Mouse (Mus musculus) liver, embryonic 11.5 days (tissue): Measurements from ENCODE around the gene Ipcef1. TPM values are rescaled to one million over a fixed set of nuclear protein-coding genes. Genes with fewer than 3 reads are reported as not detected.

Source experiments
- ATAC-seq: fragments of 200-750 bp; cut with Nextera tagmentation; replicated peaks from 2 replicates; pipeline ENCODE4 v1.8.0; 2017; ENCODE audit warnings: moderate number of reproducible peaks, mild to moderate bottlenecking, moderate TSS enrichment, moderate library complexity; ENCODE audit not compliant: low FRiP score
- DNase-seq: peaks from one replicate; pipeline ENCODE4 v3.0.0-alpha.2; 2017; ENCODE audit warnings: low spot score
- H3K27ac ChIP-seq: fragments of 300-500 bp; sonication (generic); 2 replicates; pipeline ENCODE4 v1.5.1; 2014; ENCODE audit warnings: mild to moderate bottlenecking, low read depth, low read length, control low read depth
- H3K27me3 ChIP-seq: fragments of 300-500 bp; sonication (generic); replicated peaks from 2 replicates; pipeline ENCODE4 v1.6.1; 2014; ENCODE audit warnings: low read length, mixed read lengths; ENCODE audit not compliant: control insufficient read depth, insufficient read depth
- H3K36me3 ChIP-seq: fragments of 300-500 bp; sonication (generic); 2 replicates; pipeline ENCODE4 v1.6.1; 2014; ENCODE audit warnings: mild to moderate bottlenecking, low read length, moderate library complexity, mixed read lengths; ENCODE audit not compliant: control insufficient read depth, insufficient read depth
- H3K4me1 ChIP-seq: fragments of 300-500 bp; sonication (generic); replicated peaks from 2 replicates; pipeline ENCODE4 v1.6.1; 2014; ENCODE audit warnings: low read length, mixed read lengths; ENCODE audit not compliant: control insufficient read depth, insufficient read depth
- H3K4me2 ChIP-seq: fragments of 300-500 bp; sonication (generic); 2 replicates; pipeline ENCODE4 v1.6.1; 2014; ENCODE audit warnings: mild to moderate bottlenecking, control low read depth, moderate library complexity
- H3K4me3 ChIP-seq: fragments of 300-500 bp; sonication (generic); 2 replicates; pipeline ENCODE4 v1.5.1; 2014; ENCODE audit warnings: low read depth, low read length, control low read depth
- H3K9ac ChIP-seq: fragments of 300-500 bp; sonication (generic); 2 replicates; pipeline ENCODE4 v1.6.1; 2014; ENCODE audit warnings: low read depth, low read length, control low read depth
- H3K9me3 ChIP-seq: fragments of 300-500 bp; sonication (generic); 2 replicates; pipeline ENCODE4 v1.6.1; 2016; ENCODE audit warnings: low read length, inconsistent platforms, mixed read lengths; ENCODE audit not compliant: control insufficient read depth
- WGBS: fragments of 180-500 bp; shearing (Covaris S2); extraction: QIAGEN DNeasy Blood & Tissue Kit; methylation state at CpG from one replicate; pipeline ENCODE4 v1.1.7; 2014; 5-methylcytosine and 5-hydroxymethylcytosine counted together
- polyA plus RNA-seq: library from polyadenylated mRNA; unstranded; fragments of >200 nt; fragmentation: Nextera tagmentation; extraction: Ambion mirVana; gene quantifications from 2 replicates; pipeline ENCODE4 v1.2.1, GENCODE M21; 2014

Ipcef1 gene
- polyA plus RNA-seq, 1 experiment from 2014 or later, result 0.47 TPM

GRCm38 (mm10) chr10:6930889-6931288, 121.4 kb downstream of the Ipcef1 start:
- H3K4me2 ChIP-seq, result no peak overlapping the region
- ATAC-seq, result no peak
- WGBS, result 55% methylated on average over 2 of the region's 2 CpGs
- no peak overlapping the region for H3K9ac ChIP-seq
- H3K4me3 ChIP-seq, result no peak overlapping the region
- no peaks in the 10 kb centered on the region for H3K36me3 ChIP-seq
- no peaks in the 10 kb centered on the region for H3K4me1 ChIP-seq
- no peaks in the 10 kb centered on the region for H3K9me3 ChIP-seq
- H3K27ac ChIP-seq, result no peak overlapping the region
- DNase-seq, result no peak
- H3K27me3 ChIP-seq, result no peaks in the 10 kb centered on the region

GRCm38 (mm10) chr10:6930398-6930797, 121.9 kb downstream of the Ipcef1 start:
- WGBS, result 75% methylated on average over 1 of the region's 1 CpGs
- DNase-seq, result no peak
- H3K36me3 ChIP-seq, result no peaks in the 10 kb centered on the region
- H3K4me2 ChIP-seq, result no peak overlapping the region
- ATAC-seq, result no peak
- H3K4me3 ChIP-seq, result no peak overlapping the region
- no peak overlapping the region for H3K27ac ChIP-seq
- H3K9ac ChIP-seq, result no peak overlapping the region
- H3K27me3 ChIP-seq, result no peaks in the 10 kb centered on the region
- no peaks in the 10 kb centered on the region for H3K9me3 ChIP-seq
- H3K4me1 ChIP-seq, result no peaks in the 10 kb centered on the region

GRCm38 (mm10) chr10:6928905-6929304, 123.4 kb downstream of the Ipcef1 start:
- no peak for DNase-seq
- Histone ChIP-seq H3K4me1 (no peaks in the 10 kb centered on the region), H3K27me3 (no peaks in the 10 kb centered on the region), H3K9me3 (no peaks in the 10 kb centered on the region), H3K4me3 (no peak overlapping the region), H3K36me3 (no peaks in the 10 kb centered on the region), H3K27ac (no peak overlapping the region), H3K4me2 (no peak overlapping the region), H3K9ac (no peak overlapping the region)
- 42% methylated on average over 1 of the region's 1 CpGs for WGBS
- no peak for ATAC-seq

- ATAC-seq, result no peak
- WGBS, result 82% methylated on average over 4 of the region's 4 CpGs
These were observed 124.6 kb downstream of the Ipcef1 start for GRCm38 (mm10) chr10:6927600-6928223.

GRCm38 (mm10) chr10:6926724-6927123, 125.6 kb downstream of the Ipcef1 start:
- ATAC-seq (no peak), DNase-seq (no peak)
- H3K4me1 ChIP-seq, result no peaks in the 10 kb centered on the region
- no peak overlapping the region for H3K4me2 ChIP-seq
- no peaks in the 10 kb centered on the region for H3K36me3 ChIP-seq
- no peaks in the 10 kb centered on the region for H3K27me3 ChIP-seq
- H3K4me3 ChIP-seq, result no peak overlapping the region
- no peak overlapping the region for H3K9ac ChIP-seq
- 80% methylated on average over 2 of the region's 2 CpGs for WGBS
- H3K27ac ChIP-seq, result no peak overlapping the region
- H3K9me3 ChIP-seq, result no peaks in the 10 kb centered on the region

More at GRCm38 (mm10) chr10:6927600-6928223, 124.6 kb downstream of the Ipcef1 start:
- Histone ChIP-seq H3K4me2 (no peak overlapping the region), H3K9me3 (no peaks in the 10 kb centered on the region), H3K9ac (no peak overlapping the region), H3K27ac (no peak overlapping the region), H3K27me3 (no peaks in the 10 kb centered on the region), H3K36me3 (no peaks in the 10 kb centered on the region), H3K4me1 (no peaks in the 10 kb centered on the region), H3K4me3 (no peak overlapping the region)
- no peak for DNase-seq

GRCm38 (mm10) chr10:6916545-6917257, 135.6 kb downstream of the Ipcef1 start:
- no peak for ATAC-seq
- 42% methylated on average over 6 of the region's 6 CpGs for WGBS
- Histone ChIP-seq H3K27ac (no peak overlapping the region), H3K4me1 (no peaks in the 10 kb centered on the region), H3K36me3 (no peaks in the 10 kb centered on the region), H3K4me3 (no peak overlapping the region), H3K27me3 (no peaks in the 10 kb centered on the region), H3K9me3 (no peaks in the 10 kb centered on the region), H3K4me2 (no peak overlapping the region), H3K9ac (no peak overlapping the region)
- no peak for DNase-seq

GRCm38 (mm10) chr10:6915991-6916390, 136.3 kb downstream of the Ipcef1 start:
- Histone ChIP-seq H3K9ac (no peak overlapping the region), H3K27ac (no peak overlapping the region), H3K36me3 (no peaks in the 10 kb centered on the region), H3K4me1 (no peaks in the 10 kb centered on the region), H3K4me2 (no peak overlapping the region), H3K4me3 (no peak overlapping the region), H3K27me3 (no peaks in the 10 kb centered on the region), H3K9me3 (no peaks in the 10 kb centered on the region)
- DNase-seq, result no peak
- no peak for ATAC-seq
- WGBS, result 44% methylated on average over 1 of the region's 1 CpGs

- Histone ChIP-seq H3K27ac (no peak overlapping the region), H3K9me3 (no peaks in the 10 kb centered on the region), H3K4me3 (no peak overlapping the region), H3K4me1 (no peaks in the 10 kb centered on the region), H3K9ac (no peak overlapping the region), H3K36me3 (no peaks in the 10 kb centered on the region), H3K4me2 (no peak overlapping the region), H3K27me3 (no peaks in the 10 kb centered on the region)
- DNase-seq, result no peak
- ATAC-seq, result no peak
- WGBS, result 59% methylated on average over 2 of the region's 2 CpGs
These were observed 142.5 kb downstream of the Ipcef1 start for GRCm38 (mm10) chr10:6909763-6910162.

GRCm38 (mm10) chr10:6901819-6902393, 150.4 kb downstream of the Ipcef1 start:
- H3K9me3 ChIP-seq, result no peaks in the 10 kb centered on the region
- no peak overlapping the region for H3K9ac ChIP-seq
- WGBS, result 71% methylated on average over 3 of the region's 3 CpGs
- no peak overlapping the region for H3K4me2 ChIP-seq
- no peak overlapping the region for H3K4me3 ChIP-seq
- no peak overlapping the region for H3K27ac ChIP-seq
- H3K36me3 ChIP-seq, result no peaks in the 10 kb centered on the region
- H3K27me3 ChIP-seq, result no peaks in the 10 kb centered on the region
- DNase-seq (no peak), ATAC-seq (no peak)
- H3K4me1 ChIP-seq, result no peaks in the 10 kb centered on the region
